In the genomic region with DNA sequence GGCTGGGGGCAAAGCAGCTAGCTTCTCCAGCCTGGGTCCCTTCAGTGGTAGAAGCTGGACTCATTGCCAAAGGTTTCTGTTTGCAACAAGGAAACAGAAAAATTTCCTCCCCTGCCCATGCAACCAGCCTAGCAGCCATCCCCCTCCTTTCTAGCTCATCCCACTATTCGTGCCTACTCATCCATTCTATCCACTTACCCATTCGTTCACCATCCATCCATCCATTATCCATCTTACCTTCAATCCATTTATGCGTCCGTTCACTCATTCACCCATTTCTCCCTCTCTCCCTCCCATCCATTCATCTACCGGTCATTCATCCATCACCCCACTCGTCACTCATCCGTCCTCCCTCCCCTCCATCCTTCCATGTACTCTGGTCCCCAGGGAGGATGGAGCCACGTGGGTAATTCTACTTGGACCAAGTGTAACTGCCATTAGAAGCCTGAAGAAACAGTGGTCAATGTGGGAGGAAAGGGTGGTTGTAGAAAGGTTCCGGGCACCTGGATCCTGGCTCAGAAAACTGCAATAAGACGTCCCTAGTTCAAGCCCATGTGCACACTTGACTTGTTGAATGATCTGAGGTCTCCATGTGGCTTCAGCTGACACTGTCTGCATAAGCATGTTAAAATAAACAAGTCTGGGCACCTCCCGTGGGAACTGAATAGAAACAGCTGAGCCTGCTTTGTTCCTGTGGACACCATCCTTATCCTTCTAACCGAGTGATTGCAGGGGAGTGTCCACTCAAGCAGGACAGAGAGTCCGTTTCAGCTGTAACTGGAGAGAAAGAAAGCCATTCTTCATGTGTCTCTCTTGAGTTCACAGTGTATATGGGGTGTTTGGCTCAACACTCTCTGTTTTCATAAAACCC, we compare ENCODE assay signal across 9 mouse cellular contexts. TPM values are rescaled to one million over a fixed set of nuclear protein-coding genes. Genes with fewer than 3 reads are reported as not detected.
DNase-seq lines count a peak whose midpoint lies in the region; ATAC-seq lines count a peak whose summit lies in the region.
"Had no signal": no experiment of that assay in that cellular context is flagged by ENCODE, and none has a peak within 500 bp of the region (broad histone marks: within the 10 kb centered on the region; RNA-seq: fewer than 3 reads in every experiment).

No protein-coding gene starts in this region.

- no peaks in the 10 kb centered on the region for H3K36me3 ChIP-seq in heart, embryonic 14.5 days (ENCODE audit: control insufficient read depth, insufficient read depth, low read length)
- no peaks in the 10 kb centered on the region for H3K36me3 ChIP-seq in midbrain, embryonic 10.5 days

- H3K27ac ChIP-seq in heart, embryonic 14.5 days (replicated peaks in 1 of 2; ENCODE audit: control insufficient read depth in 1 of 2, insufficient read depth in 1 of 2, low read depth in 2 of 2, low read length in 2 of 2) = no peak overlapping the region
- peak overlapping the region; percentile 88 for H3K27ac ChIP-seq in midbrain, embryonic 10.5 days (replicated peaks)

- intact Hi-C loops in heart, postnatal 25 days (cut with DNase I) = no loop called here
- intact Hi-C loops in left cerebral cortex, postnatal 36 days (cut with DNase I) = loop anchor here (5.0 kb wide), 1 partner anchor 65 kb away; the partner anchor contains the start of gene Pdrg1

- H3K9ac ChIP-seq in heart, embryonic 14.5 days (ENCODE audit: low read length) = peak overlapping the region; percentile 66

- WGBS in heart, embryonic 14.5 days = 25% methylated on average over 13 of the region's 13 CpGs
- 18% methylated on average over 13 of the region's 13 CpGs for WGBS in midbrain, embryonic 10.5 days

- no peaks in the 10 kb centered on the region for H3K9me3 ChIP-seq in heart, embryonic 14.5 days (ENCODE audit: control insufficient read depth, low read length)
- H3K9me3 ChIP-seq in midbrain, embryonic 10.5 days (replicated peaks) = no peaks in the 10 kb centered on the region

- peak; percentile 87 for DNase-seq in heart, adult 11 months
- no peak for DNase-seq in heart, postnatal 25 days (ENCODE audit: low spot score)
- DNase-seq in MN1 (ENCODE audit: low spot score) = peak; percentile 77
- peak; percentile 38 for DNase-seq in midbrain, embryonic 10.5 days (ENCODE audit: low spot score)
- DNase-seq in urinary bladder, postnatal 10 days (ENCODE audit: low spot score) = no peak
- DNase-seq in spleen, adult 12 weeks (ENCODE audit: low spot score) = no peak
- no peak for DNase-seq in left cerebral cortex, postnatal 36 days (ENCODE audit: low spot score in 2 of 2)

- H3K27me3 ChIP-seq in heart, embryonic 14.5 days (ENCODE audit: control insufficient read depth, insufficient read depth, low read length) = peaks cover 70% of the 10 kb centered on the region
- H3K27me3 ChIP-seq in midbrain, embryonic 10.5 days (ENCODE audit: low read depth, poor library complexity, severe bottlenecking) = peaks cover 77% of the 10 kb centered on the region

- H3K4me3 ChIP-seq in heart, embryonic 14.5 days (ENCODE audit: control insufficient read depth in 1 of 2, insufficient read depth in 1 of 2, low read depth in 1 of 2, low read length in 2 of 2) = peak overlapping the region; percentile 54 to 62
- peak overlapping the region; percentile 86 for H3K4me3 ChIP-seq in midbrain, embryonic 10.5 days

- peak overlapping the region; percentile 97 for H3K4me2 ChIP-seq in heart, embryonic 14.5 days (ENCODE audit: low read length)

- peaks cover 0 to 5% of the 10 kb centered on the region in 2 experiments; a peak in 1 of 4 replicates for H3K4me1 ChIP-seq in heart, embryonic 14.5 days (ENCODE audit: control insufficient read depth in 2 of 2, insufficient read depth in 2 of 2, low read length in 2 of 2)
- H3K4me1 ChIP-seq in midbrain, embryonic 10.5 days = peaks cover 36% of the 10 kb centered on the region

- no peak for ATAC-seq in heart, embryonic 14.5 days (ENCODE audit: insufficient number of reproducible peaks, insufficient read depth, low FRiP score, low read depth)

RNA-seq across cellular contexts. Expression of gene Dusp15, which starts 0.6 kb away (rescaled TPM):
- under 1 TPM in 1 of 2 experiments, not detected in 1; 0.20 TPM for total RNA-seq in heart, postnatal 25 days (2021)
- not detected in 2 replicates for polyA plus RNA-seq in heart, embryonic 14.5 days (2014; fragmentation: Nextera tagmentation; extraction: Ambion mirVana)
- polyA plus RNA-seq in midbrain, embryonic 10.5 days (2016; fragmentation: Nextera tagmentation; extraction: Ambion mirVana) = 0.60 and 1.3 TPM in 2 replicates
- total RNA-seq in left cerebral cortex, postnatal 36 days (2021) = 10 to 100 TPM; 14.7 to 23.6 TPM
- total RNA-seq: heart, adult 18-20 months had no signal

RNA-seq across cellular contexts. Expression of gene Ttll9, which starts 10.2 kb away (rescaled TPM):
- total RNA-seq in heart, postnatal 25 days (2021) = not detected
- 0.30 TPM in 1 of 2 replicates, not detected in the other for polyA plus RNA-seq in heart, embryonic 14.5 days (2014; fragmentation: Nextera tagmentation; extraction: Ambion mirVana)
- 1.3 and 1.4 TPM in 2 replicates for polyA plus RNA-seq in midbrain, embryonic 10.5 days (2016; fragmentation: Nextera tagmentation; extraction: Ambion mirVana)
- 1 to 10 TPM; 1.3 to 3.6 TPM for total RNA-seq in left cerebral cortex, postnatal 36 days (2021)
- total RNA-seq: heart, adult 18-20 months had no signal

RNA-seq across cellular contexts. Expression of gene Foxs1, which starts 19.1 kb away (rescaled TPM):
- 1 to 10 TPM; 3.7 TPM for total RNA-seq in heart, postnatal 25 days (2021)
- 5.3 and 5.6 TPM in 2 replicates for polyA plus RNA-seq in heart, embryonic 14.5 days (2014; fragmentation: Nextera tagmentation; extraction: Ambion mirVana)
- polyA plus RNA-seq in midbrain, embryonic 10.5 days (2016; fragmentation: Nextera tagmentation; extraction: Ambion mirVana) = 0.58 and 1.5 TPM in 2 replicates
- under 1 TPM; 0.49 to 0.50 TPM for total RNA-seq in left cerebral cortex, postnatal 36 days (2021)

RNA-seq across cellular contexts. Expression of gene Mylk2, which starts 40.9 kb away (rescaled TPM):
- under 1 TPM in 1 of 2 experiments, not detected in 1; 0.13 TPM for total RNA-seq in heart, postnatal 25 days (2021)
- not detected in 2 replicates for polyA plus RNA-seq in heart, embryonic 14.5 days (2014; fragmentation: Nextera tagmentation; extraction: Ambion mirVana)
- polyA plus RNA-seq in midbrain, embryonic 10.5 days (2016; fragmentation: Nextera tagmentation; extraction: Ambion mirVana) = 0.06 and 0.07 TPM in 2 replicates
- not detected for total RNA-seq in left cerebral cortex, postnatal 36 days (2021)

Comparison
In these comparisons a context has a peak if more than half of its experiments do, and no peak if none do; other contexts are left out.
1. DNase-seq: peak in heart, adult 11 months (single experiment), MN1 (single experiment) and midbrain, embryonic 10.5 days (single experiment); none in heart, postnatal 25 days (single experiment), urinary bladder, postnatal 10 days (single experiment), spleen, adult 12 weeks (single experiment) and left cerebral cortex, postnatal 36 days (0 of 2).
2. RNA of gene Dusp15, which starts 0.6 kb away (total RNA-seq): 14.7 to 23.6 TPM in left cerebral cortex, postnatal 36 days; 0.20 TPM in heart, postnatal 25 days; every median in the first group is over 10 times any median in the second.